Mouse (Mus musculus): Measurements from ENCODE around the gene Prkn.

DNA sequence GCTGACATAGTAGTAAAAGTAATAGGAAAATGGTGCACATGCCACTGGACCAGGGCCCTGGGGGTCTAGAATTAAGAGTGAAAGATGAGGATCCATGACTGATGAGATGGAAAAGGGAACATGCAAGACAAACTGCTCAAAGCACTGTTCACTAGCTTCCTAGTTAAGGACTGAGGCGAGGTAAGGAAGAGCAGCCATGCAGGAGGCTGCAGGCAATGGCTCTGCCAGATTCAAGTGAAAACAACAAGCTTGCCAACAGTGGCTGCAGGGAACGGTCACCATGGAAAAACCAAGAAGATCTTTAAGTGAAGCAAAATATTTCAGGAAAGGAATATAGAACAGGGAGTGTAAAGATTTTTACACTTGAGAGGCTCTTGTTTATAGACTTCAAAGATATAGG, 31.6 kb upstream of the Prkn start:
- TF ChIP-seq EP300 (IDR thresholded peaks at IDR 0.05; ENCODE audit: insufficient read depth, low read depth, low read length) (no peak), CTCF (IDR thresholded peaks at IDR 0.05) (no peak)
